In the genomic region with DNA sequence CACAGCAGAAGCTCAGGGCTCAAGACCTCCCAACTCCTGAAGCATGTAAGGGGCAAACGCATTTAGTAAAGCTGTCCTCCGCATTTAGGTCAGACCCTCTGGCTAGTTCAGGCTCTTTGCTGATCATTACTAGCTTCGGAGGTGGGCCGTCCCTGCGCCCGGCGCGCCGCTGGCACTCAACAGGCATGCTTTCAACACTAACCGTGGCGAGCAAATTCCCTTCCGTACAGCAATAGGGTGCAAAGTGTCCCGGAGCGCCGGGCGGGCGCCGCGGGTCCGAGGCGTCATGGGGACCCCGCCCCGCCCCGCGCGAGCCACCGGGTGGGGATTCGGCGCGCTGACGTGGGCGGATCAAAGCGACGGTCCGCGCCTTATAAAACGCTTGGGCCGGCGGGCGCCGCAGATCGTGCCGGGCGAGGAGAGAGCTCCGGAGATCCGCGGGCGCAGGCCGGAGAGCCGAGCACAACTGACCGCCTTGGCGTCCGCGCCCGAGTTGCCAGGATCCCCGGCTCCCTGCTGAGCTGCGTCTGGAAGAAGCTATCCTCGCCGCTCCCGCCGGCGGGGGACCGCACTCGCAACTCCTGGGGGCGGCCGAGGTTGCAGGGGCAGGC, we compare ENCODE assay signal across 8 mouse cellular contexts. TPM values are rescaled to one million over a fixed set of nuclear protein-coding genes. Genes with fewer than 3 reads are reported as not detected.
DNase-seq lines count a peak whose midpoint lies in the region; ATAC-seq and TF ChIP-seq lines count a peak whose summit lies in the region.

A gene (plus strand): TSS at position 402 of the 611 bp plus-strand sequence.

- no peak for TF ChIP-seq CTCF in spleen, adult 2 months (IDR thresholded peaks at IDR 0.05; ENCODE audit: extremely low read depth, insufficient read depth, insufficient read length, insufficient replicate concordance)
- TF ChIP-seq CTCF in midbrain, postnatal 0 days (IDR thresholded peaks at IDR 0.05): no peak

- H3K4me3 ChIP-seq in spleen, adult 2 months (ENCODE audit: extremely low read depth, insufficient read depth, insufficient read length): peak within 1 kb of the TSS; percentile 34; the same call in 1 of the 2 replicates
- H3K4me3 ChIP-seq in embryonic facial prominence, embryonic 10.5 days: peak within 1 kb of the TSS; percentile 63
- peak within 1 kb of the TSS; percentile 48 to 58 for H3K4me3 ChIP-seq in heart, embryonic 14.5 days (ENCODE audit: control insufficient read depth in 1 of 2, insufficient read depth in 1 of 2, low read depth in 1 of 2, low read length in 2 of 2)
- H3K4me3 ChIP-seq in limb, embryonic 10.5 days: peak within 1 kb of the TSS; percentile 67
- peak within 1 kb of the TSS; percentile 53 for H3K4me3 ChIP-seq in midbrain, postnatal 0 days (ENCODE audit: low read depth, low read length)

- under 1% methylated on average over 66 of the region's 66 CpGs for WGBS in spleen, adult 2 months
- under 1% methylated on average over 66 of the region's 66 CpGs for WGBS in embryonic facial prominence, embryonic 10.5 days
- under 1% methylated on average over 64 of the region's 66 CpGs for WGBS in heart, embryonic 14.5 days
- WGBS in limb, embryonic 10.5 days: under 1% methylated on average over 66 of the region's 66 CpGs
- under 1% methylated on average over 65 of the region's 66 CpGs for WGBS in midbrain, postnatal 0 days

- H3K27me3 ChIP-seq in spleen, adult 2 months (ENCODE audit: control insufficient read depth, insufficient read depth, low read length): peaks cover 42% of the 10 kb centered on the region
- peaks cover 100% of the 10 kb centered on the region for H3K27me3 ChIP-seq in embryonic facial prominence, embryonic 10.5 days (replicated peaks; ENCODE audit: low read depth, poor library complexity, severe bottlenecking)
- H3K27me3 ChIP-seq in heart, embryonic 14.5 days (ENCODE audit: control insufficient read depth, insufficient read depth, low read length): peaks cover 50% of the 10 kb centered on the region
- peaks cover 99% of the 10 kb centered on the region for H3K27me3 ChIP-seq in limb, embryonic 10.5 days (ENCODE audit: low read depth, poor library complexity, severe bottlenecking)
- peaks cover 62% of the 10 kb centered on the region for H3K27me3 ChIP-seq in midbrain, postnatal 0 days (ENCODE audit: insufficient read depth, low read length)

- no peak within 1 kb of the TSS for H3K27ac ChIP-seq in spleen, adult 2 months (ENCODE audit: insufficient read depth, low read length)
- H3K27ac ChIP-seq in embryonic facial prominence, embryonic 10.5 days (replicated peaks): peak within 1 kb of the TSS; percentile 36; the same call in 1 of the 2 replicates
- H3K27ac ChIP-seq in heart, embryonic 14.5 days (replicated peaks in 1 of 2; ENCODE audit: control insufficient read depth in 1 of 2, insufficient read depth in 1 of 2, low read depth in 2 of 2, low read length in 2 of 2): no peak within 1 kb of the TSS
- peak within 1 kb of the TSS; percentile 81 for H3K27ac ChIP-seq in limb, embryonic 10.5 days
- H3K27ac ChIP-seq in midbrain, postnatal 0 days (ENCODE audit: low read depth, low read length): no peak within 1 kb of the TSS

- no peaks in the 10 kb centered on the region for H3K36me3 ChIP-seq in spleen, adult 2 months (ENCODE audit: control insufficient read depth, insufficient read depth, low read length)
- H3K36me3 ChIP-seq in embryonic facial prominence, embryonic 10.5 days (replicated peaks): no peaks in the 10 kb centered on the region
- H3K36me3 ChIP-seq in heart, embryonic 14.5 days (ENCODE audit: control insufficient read depth, insufficient read depth, low read length): no peaks in the 10 kb centered on the region
- no peaks in the 10 kb centered on the region for H3K36me3 ChIP-seq in limb, embryonic 10.5 days
- no peaks in the 10 kb centered on the region for H3K36me3 ChIP-seq in midbrain, postnatal 0 days (ENCODE audit: insufficient read depth, low read length)

- H3K4me2 ChIP-seq in heart, embryonic 14.5 days (ENCODE audit: low read length): peak within 1 kb of the TSS; percentile 97
- peak within 1 kb of the TSS; percentile 98 for H3K4me2 ChIP-seq in midbrain, postnatal 0 days (ENCODE audit: low read depth, low read length, poor library complexity, severe bottlenecking)

- no peak for TF ChIP-seq POLR2A in spleen, adult 2 months (IDR thresholded peaks at IDR 0.05; ENCODE audit: low read depth, low read length)

- peak within 1 kb of the TSS; percentile 72 for H3K9ac ChIP-seq in heart, embryonic 14.5 days (ENCODE audit: low read length)
- H3K9ac ChIP-seq in midbrain, postnatal 0 days (replicated peaks; ENCODE audit: low read length, poor library complexity, severe bottlenecking): peak within 1 kb of the TSS; percentile 44; the same call in 1 of the 2 replicates

- peaks cover 8% of the 10 kb centered on the region for H3K4me1 ChIP-seq in spleen, adult 2 months (ENCODE audit: control insufficient read depth, insufficient read depth, insufficient read length)
- peaks cover 61% of the 10 kb centered on the region for H3K4me1 ChIP-seq in embryonic facial prominence, embryonic 10.5 days
- H3K4me1 ChIP-seq in heart, embryonic 14.5 days (ENCODE audit: control insufficient read depth in 2 of 2, insufficient read depth in 2 of 2, low read length in 2 of 2): peaks cover 26 to 37% of the 10 kb centered on the region in 2 experiments
- H3K4me1 ChIP-seq in limb, embryonic 10.5 days: peaks cover 64% of the 10 kb centered on the region
- peaks cover 14% of the 10 kb centered on the region; the same call in 1 of the 2 replicates for H3K4me1 ChIP-seq in midbrain, postnatal 0 days (ENCODE audit: insufficient read depth, low read length)

- no peak for ATAC-seq in heart, embryonic 14.5 days (ENCODE audit: insufficient number of reproducible peaks, insufficient read depth, low FRiP score, low read depth)
- ATAC-seq in midbrain, postnatal 0 days (ENCODE audit: low FRiP score): no peak
- no peak for ATAC-seq in monocyte, adult 5-6 weeks (replicated peaks; ENCODE audit: insufficient number of reproducible peaks, low FRiP score, low TSS enrichment, poor library complexity, severe bottlenecking)

- no peak for DNase-seq in spleen, adult 2 months (ENCODE audit: low read depth in 1 of 2, low spot score in 2 of 2)
- no peak for DNase-seq in spleen, postnatal 36 days (ENCODE audit: low spot score in 2 of 2)
- no peak for DNase-seq in embryonic facial prominence, embryonic 10.5 days (ENCODE audit: low spot score)
- peak; percentile 69 for DNase-seq in limb, embryonic 10.5 days (ENCODE audit: low spot score)
- peak; percentile 21 for DNase-seq in midbrain, postnatal 0 days (ENCODE audit: low spot score)
- no peak for DNase-seq in layer of hippocampus, postnatal 10 days (ENCODE audit: low spot score in 2 of 2)

- H3K9me3 ChIP-seq in embryonic facial prominence, embryonic 10.5 days: no peaks in the 10 kb centered on the region
- no peaks in the 10 kb centered on the region for H3K9me3 ChIP-seq in heart, embryonic 14.5 days (ENCODE audit: control insufficient read depth, low read length)
- no peaks in the 10 kb centered on the region for H3K9me3 ChIP-seq in limb, embryonic 10.5 days (replicated peaks)
- no peaks in the 10 kb centered on the region for H3K9me3 ChIP-seq in midbrain, postnatal 0 days (ENCODE audit: low read length)

RNA-seq across cellular contexts. Expression of the gene that starts here (rescaled TPM):
- polyA plus RNA-seq in spleen, adult 2 months (2012; rRNA removed): 4.9 and 11.5 TPM in 2 replicates
- polyA plus RNA-seq in embryonic facial prominence, embryonic 10.5 days (2016; fragmentation: Nextera tagmentation; extraction: Ambion mirVana): 2.0 TPM in 2 replicates
- polyA plus RNA-seq in heart, embryonic 14.5 days (2014; fragmentation: Nextera tagmentation; extraction: Ambion mirVana): 13.5 and 14.7 TPM in 2 replicates
- polyA plus RNA-seq in limb, embryonic 10.5 days (2016; fragmentation: Nextera tagmentation; extraction: Ambion mirVana): 10.3 and 19.3 TPM in 2 replicates
- 3.2 and 3.7 TPM in 2 replicates for total RNA-seq in midbrain, postnatal 0 days (2014; rRNA removed)
- 1.8 and 1.9 TPM in 2 replicates for polyA plus RNA-seq in midbrain, postnatal 0 days (2015; fragmentation: Nextera tagmentation; extraction: Ambion mirVana)
- 1 to 10 TPM; 3.2 TPM for total RNA-seq in layer of hippocampus, postnatal 10 days (2021)
- total RNA-seq in monocyte, adult 5-6 weeks (2017): 0.39 to 9.2 TPM (median 6.3 TPM) in 3 replicates

Comparison
In these comparisons a context has a peak if more than half of its experiments do, and no peak if none do; other contexts are left out.
1. DNase-seq: peak in limb, embryonic 10.5 days (single experiment) and midbrain, postnatal 0 days (single experiment); none in spleen, adult 2 months (0 of 2), spleen, postnatal 36 days (0 of 2), embryonic facial prominence, embryonic 10.5 days (single experiment) and layer of hippocampus, postnatal 10 days (0 of 2).
2. H3K27ac ChIP-seq: peak in embryonic facial prominence, embryonic 10.5 days (single experiment) and limb, embryonic 10.5 days (single experiment); none in spleen, adult 2 months (single experiment), heart, embryonic 14.5 days (0 of 2) and midbrain, postnatal 0 days (single experiment).
3. Peak in every context shown above with its lines, with median percentiles within 50 percentile points of each other: H3K4me3 ChIP-seq.